ENCODE assay signal across 9 mouse cellular contexts in the genomic region with DNA sequence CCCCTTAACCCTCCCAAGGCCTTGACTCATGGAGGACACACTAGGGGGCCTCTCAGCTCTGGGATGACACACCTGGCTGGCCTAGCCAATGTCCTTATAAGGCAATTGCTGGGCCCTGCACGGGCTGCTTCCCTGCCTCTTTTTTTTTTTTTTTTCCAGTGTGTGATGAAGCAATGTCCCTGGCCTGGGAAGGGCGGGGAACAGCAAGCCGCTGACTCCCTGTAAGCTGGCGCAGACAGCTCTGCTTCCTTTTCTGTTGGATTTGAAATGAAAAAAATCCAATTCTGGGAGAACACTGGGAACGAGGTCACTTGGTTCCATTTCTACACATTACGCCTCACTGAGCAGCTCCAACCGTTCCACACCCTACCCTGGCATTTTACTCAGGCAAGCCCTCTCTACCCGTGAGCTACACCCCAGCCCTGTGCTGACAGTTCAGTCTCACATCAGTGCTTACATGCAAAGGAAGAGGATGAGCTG.
DNase-seq lines count a peak whose midpoint lies in the region; ATAC-seq and TF ChIP-seq lines count a peak whose summit lies in the region.
"Had no signal": no experiment of that assay in that cellular context is flagged by ENCODE, and none has a peak within 500 bp of the region (broad histone marks: within the 10 kb centered on the region; RNA-seq: fewer than 3 reads in every experiment).

No protein-coding gene starts in this region.

- no peak overlapping the region for H3K4me2 ChIP-seq in intestine, embryonic 16.5 days (ENCODE audit: low read depth, low read length)
- 0 out of 2 replicates have a peak overlapping the region, but pooled peaks have one; percentile 6 for H3K4me2 ChIP-seq in lung, postnatal 0 days (replicated peaks; ENCODE audit: low read depth, low read length)
- no peak overlapping the region for H3K4me2 ChIP-seq in forebrain, embryonic 13.5 days
- H3K4me2 ChIP-seq: limb, embryonic 13.5 days had no signal

- peak; percentile 79 for DNase-seq in ZHBTc4 (ENCODE audit: low read depth, low spot score)
- peak; percentile 91 for DNase-seq in lung, postnatal 0 days (ENCODE audit: low spot score)
- no peak for DNase-seq in frontal cortex, adult 2 months (ENCODE audit: extremely low spot score in 1 of 2, low spot score in 1 of 2)
- no peak for DNase-seq in left cerebral cortex, postnatal 10 days (ENCODE audit: extremely low spot score in 1 of 2, low spot score in 2 of 2)
- DNase-seq in thymus, postnatal 10 days (ENCODE audit: low spot score in 2 of 2): no peak

- no peaks in the 10 kb centered on the region for H3K27me3 ChIP-seq in ES-Bruce4 (ENCODE audit: control insufficient read depth, insufficient read depth, low read length, poor library complexity, severe bottlenecking)
- H3K27me3 ChIP-seq in intestine, embryonic 16.5 days (replicated peaks; ENCODE audit: control insufficient read depth, insufficient read depth, low read length): no peaks in the 10 kb centered on the region
- no peaks in the 10 kb centered on the region for H3K27me3 ChIP-seq in lung, postnatal 0 days (replicated peaks; ENCODE audit: insufficient read depth, low read length)
- H3K27me3 ChIP-seq in forebrain, embryonic 13.5 days: no peaks in the 10 kb centered on the region
- H3K27me3 ChIP-seq: limb, embryonic 13.5 days had no signal

- no peaks in the 10 kb centered on the region for H3K9me3 ChIP-seq in ES-Bruce4 (replicated peaks; ENCODE audit: control insufficient read depth, insufficient read depth, low read length, poor library complexity, severe bottlenecking)
- no peaks in the 10 kb centered on the region for H3K9me3 ChIP-seq in intestine, embryonic 16.5 days (ENCODE audit: control insufficient read depth, low read length)
- H3K9me3 ChIP-seq in lung, postnatal 0 days (ENCODE audit: low read length): no peaks in the 10 kb centered on the region
- no peaks in the 10 kb centered on the region for H3K9me3 ChIP-seq in forebrain, embryonic 13.5 days (replicated peaks)
- H3K9me3 ChIP-seq: limb, embryonic 13.5 days had no signal

- TF ChIP-seq CTCF in ES-Bruce4 (IDR thresholded peaks at IDR 0.05; ENCODE audit: low read depth, low read length): no peak
- TF ChIP-seq CTCF in lung, postnatal 0 days (IDR thresholded peaks at IDR 0.05): no peak

- no peak overlapping the region for H3K4me3 ChIP-seq in ES-Bruce4 (ENCODE audit: low read depth, low read length)
- no peak overlapping the region for H3K4me3 ChIP-seq in intestine, embryonic 16.5 days (ENCODE audit: low read length)
- no peak overlapping the region for H3K4me3 ChIP-seq in lung, postnatal 0 days (ENCODE audit: low read depth, low read length)
- H3K4me3 ChIP-seq in forebrain, embryonic 13.5 days: no peak overlapping the region
- H3K4me3 ChIP-seq: limb, embryonic 13.5 days had no signal

- peak overlapping the region; percentile 10; the same call in 1 of the 2 replicates for H3K9ac ChIP-seq in ES-Bruce4 (ENCODE audit: low read depth, poor library complexity, severe bottlenecking)
- no peak overlapping the region for H3K9ac ChIP-seq in intestine, embryonic 16.5 days (ENCODE audit: low read depth, low read length)
- no peak overlapping the region for H3K9ac ChIP-seq in lung, postnatal 0 days (replicated peaks; ENCODE audit: low read depth)
- no peak overlapping the region for H3K9ac ChIP-seq in forebrain, embryonic 13.5 days
- H3K9ac ChIP-seq: limb, embryonic 13.5 days had no signal

- no peaks in the 10 kb centered on the region for H3K36me3 ChIP-seq in ES-Bruce4 (ENCODE audit: control insufficient read depth, insufficient read depth, low read length, poor library complexity, severe bottlenecking)
- no peaks in the 10 kb centered on the region for H3K36me3 ChIP-seq in intestine, embryonic 16.5 days (ENCODE audit: control insufficient read depth, insufficient read depth, low read length)
- no peaks in the 10 kb centered on the region for H3K36me3 ChIP-seq in lung, postnatal 0 days (ENCODE audit: insufficient read depth, low read length)
- H3K36me3 ChIP-seq in forebrain, embryonic 13.5 days (ENCODE audit: poor library complexity, severe bottlenecking): no peaks in the 10 kb centered on the region
- H3K36me3 ChIP-seq: limb, embryonic 13.5 days had no signal

- peak; percentile 64; the same call in 1 of the 2 replicates for TF ChIP-seq EP300 in ES-Bruce4 (IDR thresholded peaks at IDR 0.05; ENCODE audit: insufficient read depth, low read depth, low read length)
- TF ChIP-seq EP300 in lung, postnatal 0 days (IDR thresholded peaks at IDR 0.05): peak; percentile 92

- WGBS in intestine, embryonic 16.5 days: 38% methylated on average over 8 of the region's 8 CpGs
- 15% methylated on average over 8 of the region's 8 CpGs for WGBS in lung, postnatal 0 days
- WGBS in forebrain, embryonic 13.5 days: 56% methylated on average over 8 of the region's 8 CpGs

- peak overlapping the region; percentile 76 for H3K27ac ChIP-seq in ES-Bruce4 (ENCODE audit: insufficient read depth, low read length)
- peak overlapping the region; percentile 62 for H3K27ac ChIP-seq in intestine, embryonic 16.5 days (ENCODE audit: low read length)
- peak overlapping the region; percentile 74 for H3K27ac ChIP-seq in lung, postnatal 0 days (ENCODE audit: low read length)
- H3K27ac ChIP-seq in forebrain, embryonic 13.5 days: no peak overlapping the region
- H3K27ac ChIP-seq: limb, embryonic 13.5 days had no signal

- ATAC-seq in intestine, embryonic 16.5 days: peak; percentile 96
- peak; percentile 69 for ATAC-seq in lung, postnatal 0 days
- no peak for ATAC-seq in forebrain, embryonic 13.5 days

- intact Hi-C loops in left cerebral cortex, postnatal 10 days (cut with DNase I): no loop called here

- no peak for TF ChIP-seq POLR2A in ES-Bruce4 (IDR thresholded peaks at IDR 0.05; ENCODE audit: insufficient read depth, low read length)

- H3K4me1 ChIP-seq in ES-Bruce4 (ENCODE audit: control insufficient read depth, insufficient read depth, low read length): no peaks in the 10 kb centered on the region
- H3K4me1 ChIP-seq in intestine, embryonic 16.5 days (ENCODE audit: control insufficient read depth, insufficient read depth, low read length): peaks cover 15% of the 10 kb centered on the region
- H3K4me1 ChIP-seq in lung, postnatal 0 days (ENCODE audit: insufficient read depth, low read depth, low read length): peaks cover 18% of the 10 kb centered on the region; the same call in 1 of the 2 replicates
- H3K4me1 ChIP-seq in forebrain, embryonic 13.5 days: peaks cover 4% of the 10 kb centered on the region; the same call in 1 of the 2 replicates

Comparison
In these comparisons a context has a peak if more than half of its experiments do, and no peak if none do; other contexts are left out.
1. DNase-seq: peak in ZHBTc4 (single experiment) and lung, postnatal 0 days (single experiment); none in frontal cortex, adult 2 months (0 of 2), left cerebral cortex, postnatal 10 days (0 of 2) and thymus, postnatal 10 days (0 of 2).